Mouse (Mus musculus) spleen, embryonic (tissue): ENCODE data around the gene Mroh9.

Source experiments
- CTCF ChIA-PET: fragments of 350-600 bp; sonication (Branson Sonifier 250); formaldehyde crosslinking; loops from one replicate; lab custom pipeline; 2022; lab: Charles Lee

Mroh9 gene

GRCm38 (mm10) chr1:162984428-162984827 lies 101.0 kb downstream of the Mroh9 start, which contains the start of gene Fmo3:
TSS of gene Fmo3 (minus strand) at chr1:162984528.
- CTCF ChIA-PET: no interaction called here
